Mouse (Mus musculus): Measurements from ENCODE around the gene Kcnab3. TPM values are rescaled to one million over a fixed set of nuclear protein-coding genes. Genes with fewer than 3 reads are reported as not detected.

The Kcnab3 gene
- polyA plus RNA-seq, 1 experiment: 12.1 TPM

- H3K4me3 ChIP-seq (ENCODE audit: control insufficient read depth, low read depth, low read length): no peak overlapping the region
- TF ChIP-seq POLR2A (IDR thresholded peaks at IDR 0.05; ENCODE audit: control insufficient read depth, low read depth, low read length) (no peak), CTCF (IDR thresholded peaks at IDR 0.05; ENCODE audit: control insufficient read depth, insufficient read depth, insufficient replicate concordance, low read depth, low read length) (no peak)
- H3K27me3 ChIP-seq (ENCODE audit: control insufficient read depth, insufficient read depth, low read length): no peaks in the 10 kb centered on the region
- no peak overlapping the region for H3K27ac ChIP-seq (ENCODE audit: control insufficient read depth, insufficient read depth, low read depth, low read length)
- H3K4me1 ChIP-seq (ENCODE audit: control insufficient read depth, insufficient read depth, low read length): no peaks in the 10 kb centered on the region
- H3K36me3 ChIP-seq (ENCODE audit: control insufficient read depth, insufficient read depth, low read length): peaks cover 12% of the 10 kb centered on the region
Observed at GRCm38 (mm10) chr11:69356544-69356943, 30.5 kb downstream of the Kcnab3 start.

DNA sequence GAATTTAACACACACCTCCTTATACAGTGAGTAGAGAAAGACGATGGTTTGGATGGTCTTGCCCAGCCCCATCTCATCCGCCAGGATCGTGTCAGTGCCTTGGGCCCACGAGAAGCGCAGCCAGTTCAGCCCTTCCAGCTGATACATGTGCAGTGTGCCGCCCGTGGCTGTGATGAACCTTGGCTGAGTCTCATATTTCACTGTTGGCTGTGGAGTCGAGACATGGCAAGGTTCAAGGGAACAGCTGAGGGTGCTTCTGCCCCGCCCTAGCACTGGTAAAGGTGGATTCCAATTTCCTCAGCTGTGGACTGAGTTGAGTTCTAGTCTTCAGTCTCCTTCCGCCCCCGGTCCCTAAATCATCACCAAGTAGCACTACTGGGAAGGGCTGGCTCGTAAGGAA is 31.6 kb downstream of the Kcnab3 start:
- H3K36me3 ChIP-seq (ENCODE audit: control insufficient read depth, insufficient read depth, low read length): peaks cover 12% of the 10 kb centered on the region
- no peaks in the 10 kb centered on the region for H3K4me1 ChIP-seq (ENCODE audit: control insufficient read depth, insufficient read depth, low read length)
- no peaks in the 10 kb centered on the region for H3K27me3 ChIP-seq (ENCODE audit: control insufficient read depth, insufficient read depth, low read length)
- TF ChIP-seq CTCF (IDR thresholded peaks at IDR 0.05; ENCODE audit: control insufficient read depth, insufficient read depth, insufficient replicate concordance, low read depth, low read length) (no peak), POLR2A (IDR thresholded peaks at IDR 0.05; ENCODE audit: control insufficient read depth, low read depth, low read length) (no peak)
- H3K4me3 ChIP-seq (ENCODE audit: control insufficient read depth, low read depth, low read length): no peak overlapping the region
- no peak overlapping the region for H3K27ac ChIP-seq (ENCODE audit: control insufficient read depth, insufficient read depth, low read depth, low read length)

DNA sequence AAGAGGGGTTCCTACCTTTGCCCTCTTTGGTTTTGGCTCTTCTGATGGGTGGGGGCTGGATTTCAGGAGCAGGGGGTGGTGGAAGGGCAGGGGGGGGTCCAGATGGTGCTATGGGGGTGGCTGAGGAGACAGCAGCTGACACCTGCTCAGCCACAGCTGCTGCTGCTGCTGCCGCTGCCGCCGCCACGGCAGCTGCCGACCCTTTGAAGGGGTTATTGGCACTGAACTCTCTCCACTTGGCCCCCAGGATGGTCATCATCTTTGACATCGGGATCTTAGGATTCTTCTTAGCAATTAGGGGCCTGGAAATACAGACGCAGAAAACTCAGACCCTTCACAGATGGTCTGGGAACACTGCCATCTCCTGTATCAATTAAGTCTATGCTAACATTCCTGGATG is 36.0 kb downstream of the Kcnab3 start:
- Histone ChIP-seq H3K4me1 (ENCODE audit: control insufficient read depth, insufficient read depth, low read length) (peaks cover 20% of the 10 kb centered on the region), H3K4me3 (ENCODE audit: control insufficient read depth, low read depth, low read length) (no peak overlapping the region), H3K36me3 (ENCODE audit: control insufficient read depth, insufficient read depth, low read length) (peaks cover 5% of the 10 kb centered on the region), H3K27me3 (ENCODE audit: control insufficient read depth, insufficient read depth, low read length) (no peaks in the 10 kb centered on the region), H3K27ac (ENCODE audit: control insufficient read depth, insufficient read depth, low read depth, low read length) (no peak overlapping the region)
- TF ChIP-seq POLR2A (IDR thresholded peaks at IDR 0.05; ENCODE audit: control insufficient read depth, low read depth, low read length) (no peak), CTCF (IDR thresholded peaks at IDR 0.05; ENCODE audit: control insufficient read depth, insufficient read depth, insufficient replicate concordance, low read depth, low read length) (no peak)

GRCm38 (mm10) chr11:69362479-69362878 is 36.4 kb downstream of the Kcnab3 start:
- no peak overlapping the region for H3K4me3 ChIP-seq (ENCODE audit: control insufficient read depth, low read depth, low read length)
- peaks cover 5% of the 10 kb centered on the region for H3K36me3 ChIP-seq (ENCODE audit: control insufficient read depth, insufficient read depth, low read length)
- H3K4me1 ChIP-seq (ENCODE audit: control insufficient read depth, insufficient read depth, low read length): peaks cover 24% of the 10 kb centered on the region

DNA sequence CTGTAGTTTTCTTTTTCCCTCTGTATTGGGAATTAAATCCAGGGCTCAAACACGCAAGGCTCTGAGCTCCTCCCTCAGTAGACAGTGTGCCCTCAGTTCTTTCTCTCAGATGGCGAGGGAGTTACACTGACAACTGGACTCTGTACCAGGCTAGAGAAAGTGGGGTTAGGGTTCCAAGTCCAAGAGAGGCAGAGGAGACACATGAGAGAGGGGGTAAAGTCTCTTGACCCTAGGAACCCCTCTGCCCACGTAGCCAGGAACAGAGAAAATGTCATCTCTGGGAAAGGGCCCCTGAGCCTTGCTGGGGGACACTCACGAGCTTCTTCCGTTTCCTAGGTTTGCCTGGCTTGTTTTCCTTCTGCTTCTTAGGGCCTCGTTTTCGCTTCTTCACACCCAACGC is 38.3 kb downstream of the Kcnab3 start:
- no peak overlapping the region for H3K27ac ChIP-seq (ENCODE audit: control insufficient read depth, insufficient read depth, low read depth, low read length)
- no peak overlapping the region for H3K4me3 ChIP-seq (ENCODE audit: control insufficient read depth, low read depth, low read length)
- TF ChIP-seq CTCF (IDR thresholded peaks at IDR 0.05; ENCODE audit: control insufficient read depth, insufficient read depth, insufficient replicate concordance, low read depth, low read length): no peak
- TF ChIP-seq POLR2A (IDR thresholded peaks at IDR 0.05; ENCODE audit: control insufficient read depth, low read depth, low read length): no peak
- peaks cover 30% of the 10 kb centered on the region for H3K4me1 ChIP-seq (ENCODE audit: control insufficient read depth, insufficient read depth, low read length)
- no peaks in the 10 kb centered on the region for H3K27me3 ChIP-seq (ENCODE audit: control insufficient read depth, insufficient read depth, low read length)
- no peaks in the 10 kb centered on the region; the same call in 1 of the 2 replicates for H3K36me3 ChIP-seq (ENCODE audit: control insufficient read depth, insufficient read depth, low read length)

More at GRCm38 (mm10) chr11:69362479-69362878, 36.4 kb downstream of the Kcnab3 start:
- no peak for TF ChIP-seq POLR2A (IDR thresholded peaks at IDR 0.05; ENCODE audit: control insufficient read depth, low read depth, low read length)
- TF ChIP-seq CTCF (IDR thresholded peaks at IDR 0.05; ENCODE audit: control insufficient read depth, insufficient read depth, insufficient replicate concordance, low read depth, low read length): no peak
- no peaks in the 10 kb centered on the region for H3K27me3 ChIP-seq (ENCODE audit: control insufficient read depth, insufficient read depth, low read length)
- no peak overlapping the region for H3K27ac ChIP-seq (ENCODE audit: control insufficient read depth, insufficient read depth, low read depth, low read length)

- no peak overlapping the region; the same call in 1 of the 2 replicates for H3K27ac ChIP-seq (ENCODE audit: control insufficient read depth, insufficient read depth, low read depth, low read length)
- no peaks in the 10 kb centered on the region; the same call in 1 of the 2 replicates for H3K36me3 ChIP-seq (ENCODE audit: control insufficient read depth, insufficient read depth, low read length)
- H3K27me3 ChIP-seq (ENCODE audit: control insufficient read depth, insufficient read depth, low read length): no peaks in the 10 kb centered on the region
- H3K4me3 ChIP-seq (ENCODE audit: control insufficient read depth, low read depth, low read length): no peak overlapping the region
- peaks cover 30% of the 10 kb centered on the region for H3K4me1 ChIP-seq (ENCODE audit: control insufficient read depth, insufficient read depth, low read length)
- TF ChIP-seq CTCF (IDR thresholded peaks at IDR 0.05; ENCODE audit: control insufficient read depth, insufficient read depth, insufficient replicate concordance, low read depth, low read length) (no peak), POLR2A (IDR thresholded peaks at IDR 0.05; ENCODE audit: control insufficient read depth, low read depth, low read length) (no peak)
Observed at GRCm38 (mm10) chr11:69364910-69365309, 38.9 kb downstream of the Kcnab3 start.

DNA sequence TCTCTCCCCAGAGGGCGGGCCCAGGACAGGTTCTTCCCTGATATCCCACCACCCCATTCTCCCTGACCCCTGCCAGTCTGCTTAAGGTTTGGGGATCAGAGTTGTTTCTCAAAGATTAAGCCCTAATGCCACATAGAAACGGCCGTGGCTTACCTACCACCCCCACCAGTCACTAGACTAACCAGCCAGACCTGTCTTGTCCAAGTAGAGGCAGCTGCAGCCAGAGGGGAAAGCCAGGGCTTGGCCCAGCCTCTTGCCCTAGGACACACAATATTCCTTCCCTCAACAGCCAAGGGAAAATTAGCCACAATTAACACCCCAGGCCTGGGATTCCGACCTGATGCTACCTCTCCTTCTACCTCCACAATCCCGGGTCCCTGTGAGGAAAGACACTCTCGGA is 39.7 kb downstream of the Kcnab3 start:
- Histone ChIP-seq H3K4me1 (ENCODE audit: control insufficient read depth, insufficient read depth, low read length) (peaks cover 30% of the 10 kb centered on the region), H3K36me3 (ENCODE audit: control insufficient read depth, insufficient read depth, low read length) (no peaks in the 10 kb centered on the region), H3K27ac (ENCODE audit: control insufficient read depth, insufficient read depth, low read depth, low read length) (peak overlapping the region; percentile 88), H3K4me3 (ENCODE audit: control insufficient read depth, low read depth, low read length) (peak overlapping the region; percentile 75; the same call in 1 of the 2 replicates), H3K27me3 (ENCODE audit: control insufficient read depth, insufficient read depth, low read length) (no peaks in the 10 kb centered on the region)
- TF ChIP-seq POLR2A (IDR thresholded peaks at IDR 0.05; ENCODE audit: control insufficient read depth, low read depth, low read length) (no peak), CTCF (IDR thresholded peaks at IDR 0.05; ENCODE audit: control insufficient read depth, insufficient read depth, insufficient replicate concordance, low read depth, low read length) (no peak)

All from testis, adult 2 months (tissue).